Mouse (Mus musculus) liver, embryonic 12.5 days (tissue): ENCODE measurements at regions not wholly inside any gene's neighbourhood (a gene's known extent, or its start where the extent isn't known, plus 50 kb on each side); places are given as distances from the start of the nearest gene placed in this dataset.

ENCODE experiments used
- ATAC-seq: fragments of 200-750 bp; cut with Nextera tagmentation; 2 replicates; pipeline ENCODE4 v1.8.0; 2017; ENCODE audit warnings: moderate number of reproducible peaks, mild to moderate bottlenecking, moderate library complexity
- H3K27ac ChIP-seq: fragments of 300-500 bp; sonication (generic); 2 replicates; pipeline ENCODE4 v1.5.1; 2016; ENCODE audit warnings: mild to moderate bottlenecking
- H3K27me3 ChIP-seq: fragments of 300-500 bp; sonication (generic); replicated peaks from 2 replicates; pipeline ENCODE4 v1.6.1; 2016; ENCODE audit warnings: mild to moderate bottlenecking, moderate library complexity
- H3K36me3 ChIP-seq: fragments of 300-500 bp; sonication (generic); 2 replicates; pipeline ENCODE4 v1.6.1; 2016; ENCODE audit warnings: mild to moderate bottlenecking, moderate library complexity
- H3K4me1 ChIP-seq: fragments of 300-500 bp; sonication (generic); 2 replicates; pipeline ENCODE4 v1.6.1; 2016
- H3K4me2 ChIP-seq: fragments of 300-500 bp; sonication (generic); 2 replicates; pipeline ENCODE4 v1.6.1; 2016; ENCODE audit warnings: mild to moderate bottlenecking, moderate library complexity
- H3K4me3 ChIP-seq: fragments of 300-500 bp; sonication (generic); 2 replicates; pipeline ENCODE4 v1.5.1; 2016; ENCODE audit warnings: mild to moderate bottlenecking, moderate library complexity
- H3K9ac ChIP-seq: fragments of 300-500 bp; sonication (generic); 2 replicates; pipeline ENCODE4 v1.6.1; 2016; ENCODE audit warnings: mild to moderate bottlenecking, moderate library complexity
- H3K9me3 ChIP-seq: fragments of 300-500 bp; sonication (generic); replicated peaks from 2 replicates; pipeline ENCODE4 v1.6.1; 2016; ENCODE audit warnings: mild to moderate bottlenecking, moderate library complexity
- WGBS: fragments of 180-500 bp; shearing (Covaris S2); methylation state at CpG from one replicate; pipeline ENCODE4 v1.1.7; 2016; ENCODE audit not compliant: insufficient replicate concordance; 5-methylcytosine and 5-hydroxymethylcytosine counted together

GRCm38 (mm10) chr16:30720791-30721190, 121.3 kb downstream of the Fam43a start:
- WGBS, result 52% methylated on average over 6 of the region's 6 CpGs
- Histone ChIP-seq H3K4me2 (no peak overlapping the region), H3K36me3 (no peaks in the 10 kb centered on the region), H3K4me1 (no peaks in the 10 kb centered on the region), H3K9me3 (no peaks in the 10 kb centered on the region), H3K9ac (no peak overlapping the region), H3K27me3 (0 out of 2 replicates have a peak, but pooled peaks cover 7% of the 10 kb centered on the region), H3K4me3 (no peak overlapping the region), H3K27ac (no peak overlapping the region)
- no peak for ATAC-seq

- no peak overlapping the region for H3K27ac ChIP-seq
- H3K9me3 ChIP-seq, result no peaks in the 10 kb centered on the region
- H3K4me2 ChIP-seq, result no peak overlapping the region
- H3K36me3 ChIP-seq, result no peaks in the 10 kb centered on the region
- no peaks in the 10 kb centered on the region for H3K4me1 ChIP-seq
- no peak overlapping the region for H3K9ac ChIP-seq
- H3K4me3 ChIP-seq, result no peak overlapping the region
- no peak for ATAC-seq
- 0 out of 2 replicates have a peak, but pooled peaks cover 7% of the 10 kb centered on the region for H3K27me3 ChIP-seq
These were observed 121.7 kb downstream of the Fam43a start for GRCm38 (mm10) chr16:30721223-30721622.

- WGBS, result 69% methylated on average over 3 of the region's 3 CpGs
- Histone ChIP-seq H3K4me3 (no peak overlapping the region), H3K27ac (no peak overlapping the region), H3K9ac (no peak overlapping the region), H3K36me3 (no peaks in the 10 kb centered on the region), H3K4me1 (no peaks in the 10 kb centered on the region), H3K9me3 (no peaks in the 10 kb centered on the region), H3K27me3 (0 out of 2 replicates have a peak, but pooled peaks cover 2% of the 10 kb centered on the region), H3K4me2 (no peak overlapping the region)
- no peak for ATAC-seq
These were observed 122.8 kb downstream of the Fam43a start for GRCm38 (mm10) chr16:30722372-30722771.

- Histone ChIP-seq H3K27ac (no peak overlapping the region), H3K4me2 (no peak overlapping the region), H3K36me3 (no peaks in the 10 kb centered on the region), H3K27me3 (no peaks in the 10 kb centered on the region), H3K9ac (no peak overlapping the region), H3K4me3 (no peak overlapping the region), H3K4me1 (no peaks in the 10 kb centered on the region), H3K9me3 (no peaks in the 10 kb centered on the region)
- ATAC-seq, result no peak
- 72% methylated on average over 1 of the region's 1 CpGs for WGBS
These were observed 125.1 kb downstream of the Fam43a start for GRCm38 (mm10) chr16:30724591-30724990.

GRCm38 (mm10) chr16:30732770-30733415, 133.4 kb downstream of the Fam43a start:
- Histone ChIP-seq H3K4me2 (no peak overlapping the region), H3K4me1 (peaks cover 11% of the 10 kb centered on the region), H3K27me3 (0 out of 2 replicates have a peak, but pooled peaks cover 10% of the 10 kb centered on the region), H3K9me3 (no peaks in the 10 kb centered on the region), H3K9ac (no peak overlapping the region), H3K36me3 (no peaks in the 10 kb centered on the region), H3K27ac (no peak overlapping the region), H3K4me3 (no peak overlapping the region)
- no peak for ATAC-seq
- 26% methylated on average over 9 of the region's 9 CpGs for WGBS

GRCm38 (mm10) chr16:30733478-30733877, 134.0 kb downstream of the Fam43a start:
- WGBS, result 57% methylated on average over 11 of the region's 11 CpGs
- Histone ChIP-seq H3K27ac (no peak overlapping the region), H3K4me1 (peaks cover 16% of the 10 kb centered on the region), H3K36me3 (no peaks in the 10 kb centered on the region), H3K4me3 (no peak overlapping the region), H3K9me3 (no peaks in the 10 kb centered on the region), H3K4me2 (no peak overlapping the region), H3K9ac (no peak overlapping the region), H3K27me3 (0 out of 2 replicates have a peak, but pooled peaks cover 10% of the 10 kb centered on the region)
- ATAC-seq, result no peak

- Histone ChIP-seq H3K9me3 (no peaks in the 10 kb centered on the region), H3K4me1 (peaks cover 16% of the 10 kb centered on the region), H3K9ac (no peak overlapping the region), H3K4me3 (no peak overlapping the region), H3K4me2 (no peak overlapping the region), H3K36me3 (no peaks in the 10 kb centered on the region), H3K27ac (no peak overlapping the region), H3K27me3 (0 out of 2 replicates have a peak, but pooled peaks cover 10% of the 10 kb centered on the region)
- no peak for ATAC-seq
- 49% methylated on average over 3 of the region's 3 CpGs for WGBS
These were observed 135.8 kb downstream of the Fam43a start for GRCm38 (mm10) chr16:30735360-30735759.

- H3K9ac ChIP-seq, result no peak overlapping the region
- ATAC-seq, result no peak
- H3K36me3 ChIP-seq, result no peaks in the 10 kb centered on the region
- H3K4me2 ChIP-seq, result no peak overlapping the region
- H3K4me3 ChIP-seq, result no peak overlapping the region
- H3K4me1 ChIP-seq, result peaks cover 16% of the 10 kb centered on the region
- 50% methylated on average over 7 of the region's 7 CpGs for WGBS
- 0 out of 2 replicates have a peak, but pooled peaks cover 5% of the 10 kb centered on the region for H3K27me3 ChIP-seq
- H3K9me3 ChIP-seq, result no peaks in the 10 kb centered on the region
- H3K27ac ChIP-seq, result no peak overlapping the region
These were observed 136.4 kb downstream of the Fam43a start for GRCm38 (mm10) chr16:30735969-30736368.

GRCm38 (mm10) chr16:30736662-30737326, 137.3 kb downstream of the Fam43a start:
- no peak overlapping the region for H3K4me3 ChIP-seq
- 50% methylated on average over 17 of the region's 17 CpGs for WGBS
- 0 out of 2 replicates have a peak, but pooled peaks cover 10% of the 10 kb centered on the region for H3K27me3 ChIP-seq
- no peak for ATAC-seq
- H3K27ac ChIP-seq, result no peak overlapping the region
- H3K4me2 ChIP-seq, result no peak overlapping the region
- no peak overlapping the region for H3K9ac ChIP-seq
- H3K9me3 ChIP-seq, result no peaks in the 10 kb centered on the region
- H3K36me3 ChIP-seq, result no peaks in the 10 kb centered on the region
- peaks cover 16% of the 10 kb centered on the region for H3K4me1 ChIP-seq

- Histone ChIP-seq H3K9ac (no peak overlapping the region), H3K4me1 (peaks cover 16% of the 10 kb centered on the region), H3K27me3 (0 out of 2 replicates have a peak, but pooled peaks cover 7% of the 10 kb centered on the region), H3K9me3 (no peaks in the 10 kb centered on the region), H3K4me2 (no peak overlapping the region), H3K36me3 (no peaks in the 10 kb centered on the region), H3K27ac (no peak overlapping the region), H3K4me3 (no peak overlapping the region)
- no peak for ATAC-seq
- WGBS, result 60% methylated on average over 8 of the region's 8 CpGs
These were observed 138.0 kb downstream of the Fam43a start for GRCm38 (mm10) chr16:30737524-30737923.

- H3K4me3 ChIP-seq, result no peak overlapping the region
- no peaks in the 10 kb centered on the region for H3K9me3 ChIP-seq
- no peaks in the 10 kb centered on the region for H3K36me3 ChIP-seq
- no peak overlapping the region for H3K9ac ChIP-seq
- WGBS, result 66% methylated on average over 7 of the region's 7 CpGs
- no peak for ATAC-seq
- no peak overlapping the region for H3K4me2 ChIP-seq
- H3K4me1 ChIP-seq, result peaks cover 16% of the 10 kb centered on the region
- H3K27ac ChIP-seq, result no peak overlapping the region
- 0 out of 2 replicates have a peak, but pooled peaks cover 9% of the 10 kb centered on the region for H3K27me3 ChIP-seq
These were observed 140.1 kb downstream of the Fam43a start for GRCm38 (mm10) chr16:30739651-30740050.

GRCm38 (mm10) chr16:30741192-30741591, 141.7 kb downstream of the Fam43a start:
- WGBS, result 48% methylated on average over 1 of the region's 1 CpGs
- Histone ChIP-seq H3K4me2 (no peak overlapping the region), H3K4me1 (peaks cover 16% of the 10 kb centered on the region)

More at GRCm38 (mm10) chr16:30741192-30741591, 141.7 kb downstream of the Fam43a start:
- no peak overlapping the region for H3K27ac ChIP-seq
- no peak overlapping the region for H3K4me3 ChIP-seq
- H3K27me3 ChIP-seq, result 0 out of 2 replicates have a peak, but pooled peaks cover 9% of the 10 kb centered on the region
- H3K9me3 ChIP-seq, result no peaks in the 10 kb centered on the region
- no peaks in the 10 kb centered on the region for H3K36me3 ChIP-seq
- ATAC-seq, result no peak
- H3K9ac ChIP-seq, result no peak overlapping the region
